Mouse (Mus musculus) CD4-positive, CD25-positive, alpha-beta regulatory T cell, adult 2 months (primary cell): Measurements from ENCODE around the gene Pitpnm2.

Experiments
- DNase-seq: peaks from one replicate; pipeline ENCODE4 v3.0.0-alpha.2; 2012; ENCODE audit warnings: low read depth, low spot score

The Pitpnm2 gene

DNA sequence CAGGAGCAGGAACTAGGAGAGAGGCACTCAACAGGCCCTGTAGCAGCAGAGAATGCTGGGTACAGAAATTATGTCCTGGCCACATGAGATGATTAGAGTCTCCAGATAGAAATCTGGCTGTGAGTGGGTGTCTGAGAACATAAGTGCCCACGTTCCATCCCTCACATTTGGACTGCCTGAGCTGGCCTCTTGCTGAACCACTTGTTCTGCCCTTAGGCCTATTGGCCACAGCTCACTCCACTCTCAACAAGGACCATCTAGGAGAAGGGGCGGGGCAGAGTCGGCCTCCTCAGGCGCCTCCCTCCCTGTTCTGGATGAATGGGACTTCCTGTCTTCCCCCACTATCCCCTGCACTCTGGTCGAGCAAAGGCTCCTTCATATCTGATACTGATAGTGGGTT lies 100.5 kb downstream of the Pitpnm2 start:
- no peak for DNase-seq

- DNase-seq, result no peak
Measured at GRCm38 (mm10) chr5:124138066-124138465, 111.5 kb downstream of the Pitpnm2 start.

GRCm38 (mm10) chr5:124134261-124134660 lies 115.3 kb downstream of the Pitpnm2 start:
- no peak for DNase-seq

GRCm38 (mm10) chr5:124125093-124125492 lies 124.5 kb downstream of the Pitpnm2 start:
- DNase-seq, result no peak

DNA sequence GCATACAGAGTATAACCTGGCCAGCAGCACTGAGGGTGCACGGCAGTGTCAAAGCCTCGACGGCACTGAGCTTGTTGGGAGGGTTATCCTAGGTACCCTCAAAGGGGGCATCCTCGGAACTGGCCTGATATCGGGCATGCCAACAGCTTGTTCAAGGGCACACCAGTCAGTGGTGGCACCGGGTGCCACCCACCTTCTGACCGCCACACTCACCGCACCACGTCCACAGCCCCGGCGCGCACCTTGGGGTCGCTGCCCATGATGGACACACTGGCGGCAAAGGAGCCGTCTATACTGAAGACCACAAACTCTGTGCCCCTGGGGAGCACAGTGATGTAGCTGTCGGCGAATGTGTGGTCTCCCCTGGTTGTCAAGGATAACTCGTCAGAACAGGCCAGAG lies 127.2 kb downstream of the Pitpnm2 start:
- no peak for DNase-seq

DNA sequence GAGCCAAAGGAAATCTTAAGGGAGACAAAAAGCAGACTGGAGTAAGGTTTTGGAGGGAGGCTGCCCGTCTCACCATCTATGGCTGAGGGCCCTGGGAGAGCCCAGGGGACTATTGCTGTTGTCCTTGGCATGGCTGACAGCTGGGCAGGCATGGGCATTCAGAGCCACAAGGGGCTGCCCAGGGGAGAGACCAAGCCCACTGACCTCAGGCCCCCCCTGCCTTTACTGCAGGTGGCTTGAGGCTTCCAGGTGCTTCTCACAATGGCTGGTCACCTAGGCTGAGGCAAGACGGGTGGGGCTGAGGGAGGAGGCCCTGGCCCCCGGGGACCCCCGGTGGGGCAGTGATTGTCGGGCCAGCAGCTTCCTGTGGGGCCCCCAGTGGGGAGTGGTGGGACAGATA lies 130.4 kb downstream of the Pitpnm2 start:
- no peak for DNase-seq

DNA sequence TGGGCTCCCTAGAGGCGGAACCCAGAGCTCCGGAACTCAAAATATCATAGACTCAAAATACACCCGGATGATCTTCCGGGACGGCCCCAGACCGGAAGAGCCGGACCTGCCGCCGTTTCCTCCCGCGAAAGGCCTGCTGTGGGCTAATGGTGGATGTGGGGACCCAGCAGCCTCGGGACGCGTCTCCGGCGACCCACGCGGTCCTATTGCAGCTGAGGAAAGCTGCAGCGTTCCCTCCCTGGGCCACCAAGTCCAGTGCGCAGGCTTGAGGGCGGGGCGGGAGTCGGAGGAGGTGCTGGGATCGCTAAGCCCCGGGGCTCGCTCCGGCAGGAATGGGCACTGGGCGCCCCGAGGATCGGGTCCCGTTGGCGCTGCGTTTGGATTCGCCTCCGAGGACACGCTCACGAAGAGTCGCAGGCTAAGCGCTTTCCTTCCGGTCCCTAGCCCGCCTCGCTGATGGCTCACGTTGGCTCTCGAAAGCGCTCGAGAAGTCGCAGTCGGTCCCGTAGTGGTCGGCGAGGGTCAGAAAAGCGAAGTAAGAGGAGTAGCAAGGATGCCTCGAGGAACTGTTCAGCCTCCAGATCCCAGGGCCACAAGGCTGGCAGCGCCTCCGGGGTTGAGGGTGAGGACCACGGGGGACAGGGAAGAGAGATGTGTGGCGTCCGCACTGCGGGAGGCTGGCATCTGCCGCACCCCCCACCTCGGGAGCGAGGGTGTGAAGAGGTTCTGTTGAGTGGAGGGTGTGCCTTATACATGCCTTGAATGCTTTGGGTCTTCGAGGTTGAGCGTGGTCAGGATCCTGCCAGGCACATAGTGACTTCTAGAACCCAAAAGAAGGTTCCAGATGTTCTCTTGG lies 133.3 kb downstream of the Pitpnm2 start, which contains the start of gene Arl6ip4:
Gene Arl6ip4 (plus strand): TSS at position 100 of the 856 bp plus-strand sequence.
- peak; percentile 79 for DNase-seq

- no peak for DNase-seq
Measured at GRCm38 (mm10) chr5:124115531-124115930, 134.0 kb downstream of the Pitpnm2 start.

DNA sequence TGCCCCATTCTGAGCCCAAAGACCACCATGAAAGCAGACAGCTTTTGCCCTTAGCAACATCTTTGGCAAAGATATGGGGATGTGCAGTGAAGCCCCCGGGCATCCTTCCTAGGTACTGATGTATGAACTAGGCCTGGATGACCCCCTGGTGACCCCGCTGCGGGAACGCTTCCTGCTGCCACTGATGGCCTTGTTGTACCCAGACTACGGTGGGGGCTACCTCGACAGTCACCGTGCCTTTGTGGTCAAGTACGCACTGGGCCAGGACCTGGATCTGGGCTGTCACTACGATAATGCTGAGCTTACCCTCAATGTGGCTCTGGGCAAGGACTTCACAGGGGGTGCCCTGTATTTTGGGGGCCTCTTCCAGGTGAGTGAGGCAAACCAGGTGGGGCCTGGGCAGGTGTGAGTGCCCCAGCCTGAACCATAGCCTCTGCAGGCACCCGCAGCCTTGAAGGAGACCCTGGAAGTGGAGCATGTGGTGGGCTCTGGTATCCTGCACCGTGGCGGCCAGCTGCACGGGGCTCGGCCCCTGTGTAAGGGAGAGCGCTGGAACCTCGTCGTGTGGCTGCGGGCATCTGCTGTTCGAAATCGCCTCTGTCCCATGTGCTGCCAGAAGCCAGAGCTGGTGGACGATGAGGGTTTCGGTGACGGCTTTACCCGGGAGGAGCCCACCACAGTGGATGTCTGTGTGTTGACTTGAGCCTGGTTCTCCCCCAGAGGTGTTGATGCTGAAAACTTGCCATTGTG lies 135.1 kb downstream of the Pitpnm2 start:
- no peak for DNase-seq

- peak; percentile 79 for DNase-seq
Measured at GRCm38 (mm10) chr5:124113030-124113429, 136.5 kb downstream of the Pitpnm2 start.

DNA sequence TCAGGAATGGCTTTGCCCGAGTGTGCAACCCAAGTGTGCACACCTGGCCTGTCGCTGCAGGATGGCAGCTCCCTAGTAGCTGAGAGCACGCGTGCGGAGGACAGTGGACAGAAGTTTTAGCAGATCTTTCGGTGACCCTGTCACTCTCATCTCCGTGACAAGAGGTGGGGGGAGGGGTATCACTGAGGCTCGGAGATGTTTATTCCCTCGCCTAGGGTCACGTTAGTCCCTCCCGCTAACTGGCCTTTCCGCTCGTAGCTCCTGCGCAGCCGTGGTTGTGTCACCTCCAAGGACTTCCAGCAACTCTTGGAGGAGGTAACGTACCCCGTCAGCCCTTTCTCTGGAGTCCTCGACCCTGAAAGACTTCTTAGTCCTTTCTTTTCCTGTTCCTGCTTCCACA lies 137.0 kb downstream of the Pitpnm2 start:
- no peak for DNase-seq

GRCm38 (mm10) chr5:124111742-124112497 lies 137.6 kb downstream of the Pitpnm2 start, which contains the start of gene Ogfod2:
Gene Ogfod2 (plus strand): TSS chr5:124112297.
- DNase-seq, result peak; percentile 98

GRCm38 (mm10) chr5:124111077-124111741 lies 138.4 kb downstream of the Pitpnm2 start:
- DNase-seq, result peak; percentile 84

GRCm38 (mm10) chr5:124103552-124103951 lies 146.0 kb downstream of the Pitpnm2 start:
- no peak for DNase-seq

DNA sequence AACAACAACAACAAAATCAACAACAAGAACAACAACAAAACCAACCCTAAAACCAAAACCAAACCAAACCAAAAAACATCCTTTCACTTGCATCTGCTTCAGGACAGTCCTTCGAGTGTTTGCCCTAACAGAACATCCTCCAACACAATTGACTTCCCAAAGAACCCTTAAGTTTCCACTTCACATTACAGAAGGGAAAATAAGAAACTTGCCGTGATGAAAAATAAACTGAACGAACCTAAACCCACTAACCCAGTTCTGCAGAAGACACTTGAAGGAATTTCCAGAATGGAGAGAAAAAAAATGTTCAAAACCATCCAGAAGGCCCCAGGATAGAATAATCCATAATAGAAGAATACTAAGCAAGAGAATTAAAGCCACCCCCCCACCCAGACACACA lies 146.5 kb downstream of the Pitpnm2 start:
- DNase-seq, result no peak

- DNase-seq, result no peak
Measured at GRCm38 (mm10) chr5:124102326-124102725, 147.2 kb downstream of the Pitpnm2 start.

DNA sequence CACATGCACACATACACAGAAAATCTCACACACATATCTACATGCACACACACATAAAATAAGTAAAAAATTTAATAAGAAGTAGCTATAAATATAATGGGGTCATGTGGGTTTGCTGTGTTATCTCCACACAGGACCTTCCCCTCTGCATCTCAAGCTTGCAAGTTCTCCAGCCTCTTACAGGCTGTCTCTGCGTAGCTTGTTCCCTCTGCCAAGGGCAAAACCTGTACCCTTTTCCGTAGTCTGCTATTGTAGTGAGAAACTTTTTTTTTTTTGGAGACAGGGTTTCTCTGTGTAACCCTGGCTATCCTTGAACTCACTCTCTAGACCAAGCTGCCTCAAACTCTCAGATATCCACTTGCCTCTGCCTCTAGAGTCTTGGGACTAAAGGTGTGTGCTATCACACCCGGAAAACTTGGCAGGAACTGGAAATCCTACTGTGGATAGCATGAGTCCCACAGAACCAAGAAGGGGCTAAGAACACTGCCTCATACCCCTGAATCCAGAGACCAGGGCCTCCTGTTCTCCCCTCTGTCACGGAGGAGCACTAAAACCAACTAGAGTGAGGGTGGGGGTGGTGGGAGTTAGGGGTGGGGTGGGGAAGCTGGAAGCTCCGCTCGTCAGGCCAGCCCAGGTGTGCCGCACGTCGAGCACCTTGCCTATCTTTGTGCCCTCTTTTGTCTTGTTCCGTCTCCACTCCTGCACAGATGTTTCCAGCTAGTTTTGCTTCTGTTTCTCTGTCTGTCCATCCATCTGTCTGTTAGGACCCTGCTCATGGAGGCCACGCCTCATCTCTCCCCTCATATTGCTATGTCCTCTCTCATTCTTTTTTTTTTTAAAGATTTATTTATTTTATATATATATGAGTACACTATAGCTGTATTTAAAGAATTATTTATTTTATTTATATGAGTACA lies 149.2 kb downstream of the Pitpnm2 start:
- no peak for DNase-seq

- no peak for DNase-seq
Measured at GRCm38 (mm10) chr5:124098923-124099322, 150.6 kb downstream of the Pitpnm2 start.

DNA sequence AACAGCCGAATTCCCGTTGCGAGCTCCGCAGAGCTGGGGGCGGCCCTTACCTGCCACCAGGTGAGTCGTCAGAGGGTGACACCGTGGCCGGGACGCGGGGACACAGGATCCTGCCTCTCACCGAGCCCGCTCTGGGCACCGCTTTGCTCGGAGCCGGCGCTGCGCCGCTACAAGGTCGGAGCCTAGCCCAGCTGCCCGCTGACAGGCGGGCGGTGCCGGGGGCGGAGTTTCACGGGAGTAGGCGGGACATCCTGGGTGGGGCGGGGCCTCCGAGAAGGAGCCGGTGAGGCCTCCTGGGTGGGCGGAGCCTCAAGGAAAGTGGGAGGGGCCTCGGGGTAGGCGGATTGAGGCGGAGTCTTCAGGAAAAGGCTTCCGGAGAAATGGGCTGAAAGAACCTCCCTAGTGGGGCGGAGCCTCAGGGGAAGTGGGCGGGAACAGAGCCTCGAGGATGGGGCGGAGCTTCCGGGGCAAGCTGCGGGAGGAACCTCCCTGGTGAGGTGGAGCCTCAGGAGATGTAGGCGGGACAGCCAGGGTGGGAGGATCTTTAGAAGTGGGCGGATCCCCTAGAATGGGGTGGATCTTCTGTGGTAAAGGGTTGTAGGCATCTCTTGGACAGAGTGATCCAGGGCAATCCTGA lies 153.8 kb downstream of the Pitpnm2 start, which contains the start of gene Abcb9:
Gene Abcb9 (minus strand): TSS at position 203 of the 637 bp plus-strand sequence.
- DNase-seq, result peak; percentile 93
